Mouse (Mus musculus): ENCODE data around the gene Lhpp. TPM values are rescaled to one million over a fixed set of nuclear protein-coding genes. Genes with fewer than 3 reads are reported as not detected.

The Lhpp gene
- total RNA-seq, 2 experiments from 2014 or later = 11.6 to 17.7 TPM

GRCm38 (mm10) chr7:132597251-132598041, 13.0 kb upstream of the Lhpp start:
- no peak for DNase-seq (ENCODE audit: low spot score)

- no peak for DNase-seq (ENCODE audit: low spot score)
These were observed 11.1 kb upstream of the Lhpp start, which contains the start of gene Nkx1-2 for GRCm38 (mm10) chr7:132599071-132599975. Nkx1-2 (minus strand) TSS chr7:132599637.

- no peak for DNase-seq (ENCODE audit: low spot score)
These were observed 10.4 kb upstream of the Lhpp start for GRCm38 (mm10) chr7:132600026-132600425.

GRCm38 (mm10) chr7:132600926-132601325, 9.5 kb upstream of the Lhpp start:
- DNase-seq (ENCODE audit: low spot score) = no peak

GRCm38 (mm10) chr7:132604720-132605119, 5.7 kb upstream of the Lhpp start:
- DNase-seq (ENCODE audit: low spot score) = no peak

GRCm38 (mm10) chr7:132605689-132606088, 4.7 kb upstream of the Lhpp start:
- peak; percentile 68 for DNase-seq (ENCODE audit: low spot score)

- DNase-seq (ENCODE audit: low spot score) = no peak
These were observed 2.0 kb upstream of the Lhpp start for GRCm38 (mm10) chr7:132608316-132609020.

GRCm38 (mm10) chr7:132611530-132611929, 1.1 kb downstream of the Lhpp start:
- no peak for DNase-seq (ENCODE audit: low spot score)

GRCm38 (mm10) chr7:132615346-132615745, 4.9 kb downstream of the Lhpp start:
- DNase-seq (ENCODE audit: low spot score) = no peak

- DNase-seq (ENCODE audit: low spot score) = no peak
These were observed 6.0 kb downstream of the Lhpp start for GRCm38 (mm10) chr7:132616391-132616790.

GRCm38 (mm10) chr7:132617021-132617564, 6.7 kb downstream of the Lhpp start:
- no peak for DNase-seq (ENCODE audit: low spot score)

- DNase-seq (ENCODE audit: low spot score) = no peak
These were observed 9.1 kb downstream of the Lhpp start for GRCm38 (mm10) chr7:132619549-132619948.

GRCm38 (mm10) chr7:132619975-132620918, 9.8 kb downstream of the Lhpp start:
- DNase-seq (ENCODE audit: low spot score) = no peak

GRCm38 (mm10) chr7:132624161-132624560, 13.7 kb downstream of the Lhpp start:
- DNase-seq (ENCODE audit: low spot score) = no peak

- DNase-seq (ENCODE audit: low spot score) = no peak
These were observed 15.7 kb downstream of the Lhpp start for GRCm38 (mm10) chr7:132626174-132626573.

- DNase-seq (ENCODE audit: low spot score) = peak; percentile 71
These were observed 17.0 kb downstream of the Lhpp start for GRCm38 (mm10) chr7:132627448-132627847.

- no peak for DNase-seq (ENCODE audit: low spot score)
These were observed 20.9 kb downstream of the Lhpp start for GRCm38 (mm10) chr7:132631313-132631712.

- DNase-seq (ENCODE audit: low spot score) = no peak
These were observed 26.9 kb downstream of the Lhpp start for GRCm38 (mm10) chr7:132637292-132637691.

GRCm38 (mm10) chr7:132638446-132639087, 28.1 kb downstream of the Lhpp start:
- peak; percentile 70 for DNase-seq (ENCODE audit: low spot score)

- DNase-seq (ENCODE audit: low spot score) = no peak
These were observed 30.5 kb downstream of the Lhpp start for GRCm38 (mm10) chr7:132640946-132641345.
